Mouse (Mus musculus) heart, embryonic 14.5 days (tissue): ENCODE results near the gene Magi2. TPM values are rescaled to one million over a fixed set of nuclear protein-coding genes. Genes with fewer than 3 reads are reported as not detected.

Source experiments
- ATAC-seq: fragments of 200-750 bp; cut with Nextera tagmentation; 2 replicates; pipeline ENCODE4 v1.8.0; 2017; ENCODE audit warnings: low read depth, moderate TSS enrichment; ENCODE audit not compliant: insufficient number of reproducible peaks, insufficient read depth, low FRiP score
- H3K27ac ChIP-seq, 2 experiments: fragments of 200-500 bp in 1 of 2; fragments of 300-500 bp in 1 of 2; sonication (generic) in 1 of 2; replicated peaks in 1 of 2; 2 replicates each; pipeline ENCODE4 v1.5.1; 2012 to 2014; ENCODE audit warnings: low read depth in 2 of 2, low read length in 2 of 2, control low read depth in 1 of 2, mild to moderate bottlenecking in 1 of 2, mixed read lengths in 1 of 2; ENCODE audit not compliant: control insufficient read depth in 1 of 2, insufficient read depth in 1 of 2
- H3K27me3 ChIP-seq: fragments of 300-500 bp; sonication (generic); 2 replicates; pipeline ENCODE4 v1.6.1; 2014; ENCODE audit warnings: mild to moderate bottlenecking, low read length, control low read depth; ENCODE audit not compliant: control insufficient read depth, insufficient read depth
- H3K36me3 ChIP-seq: fragments of 300-500 bp; sonication (generic); 2 replicates; pipeline ENCODE4 v1.6.1; 2014; ENCODE audit warnings: mild to moderate bottlenecking, control low read depth, low read length, mixed read lengths; ENCODE audit not compliant: control insufficient read depth, insufficient read depth
- H3K4me1 ChIP-seq, 2 experiments: fragments of 200-500 bp in 1 of 2; fragments of 300-500 bp in 1 of 2; sonication (generic) in 1 of 2; 2 replicates each; pipeline ENCODE4 v1.6.1; 2012 to 2014; ENCODE audit warnings: low read length in 2 of 2, control low read depth in 1 of 2, mixed read lengths in 1 of 2; ENCODE audit not compliant: control insufficient read depth in 2 of 2, insufficient read depth in 2 of 2
- H3K4me2 ChIP-seq: fragments of 300-500 bp; sonication (generic); 2 replicates; pipeline ENCODE4 v1.6.1; 2014; ENCODE audit warnings: mild to moderate bottlenecking, low read length
- H3K4me3 ChIP-seq, 2 experiments: fragments of 200-500 bp in 1 of 2; fragments of 300-500 bp in 1 of 2; sonication (generic) in 1 of 2; 2 replicates each; pipeline ENCODE4 v1.5.1; 2012 to 2014; ENCODE audit warnings: low read length in 2 of 2, mild to moderate bottlenecking in 2 of 2, control low read depth in 1 of 2, low read depth in 1 of 2, moderate library complexity in 1 of 2; ENCODE audit not compliant: control insufficient read depth in 1 of 2, insufficient read depth in 1 of 2
- H3K9ac ChIP-seq: fragments of 300-500 bp; sonication (generic); 2 replicates; pipeline ENCODE4 v1.6.1; 2014; ENCODE audit warnings: mild to moderate bottlenecking, low read length
- H3K9me3 ChIP-seq: fragments of 300-500 bp; sonication (generic); 2 replicates; pipeline ENCODE4 v1.6.1; 2016; ENCODE audit warnings: low read length, control low read depth; ENCODE audit not compliant: control insufficient read depth
- WGBS: fragments of 180-500 bp; shearing (Covaris S2); extraction: QIAGEN DNeasy Blood & Tissue Kit; methylation state at CpG from one replicate; pipeline ENCODE4 v1.1.7; 2014; 5-methylcytosine and 5-hydroxymethylcytosine counted together
- polyA plus RNA-seq: library from polyadenylated mRNA; unstranded; fragments of >200 nt; fragmentation: Nextera tagmentation; extraction: Ambion mirVana; gene quantifications from 2 replicates; pipeline ENCODE4 v1.2.1, GENCODE M21; 2014

Gene Magi2
- polyA plus RNA-seq, 1 experiment from 2014 or later, result 3.4 TPM

DNA sequence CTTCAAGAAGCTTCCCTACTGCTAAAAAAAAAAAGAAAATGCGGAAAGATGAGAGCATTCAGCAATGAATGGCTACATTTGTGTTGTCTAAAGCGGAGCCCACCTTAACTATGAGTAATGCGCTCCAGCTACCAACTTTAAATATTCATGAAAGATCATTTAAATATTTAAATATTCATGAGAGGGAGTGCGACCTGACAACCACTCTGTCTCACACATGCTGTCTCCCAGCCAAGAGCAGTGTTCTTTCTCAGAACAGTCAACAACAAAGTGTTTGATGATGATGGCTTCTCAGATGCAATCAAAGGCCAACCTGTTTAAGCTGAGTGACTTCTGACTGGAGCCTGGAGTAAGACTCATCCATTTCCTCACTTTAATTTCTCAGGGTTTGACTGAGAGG lies 1521.3 kb downstream of the Magi2 start:
- Histone ChIP-seq H3K27me3 (no peaks in the 10 kb centered on the region), H3K4me3 (no peak overlapping the region), H3K36me3 (no peaks in the 10 kb centered on the region), H3K9ac (no peak overlapping the region), H3K27ac (no peak overlapping the region), H3K4me1 (no peaks in the 10 kb centered on the region), H3K9me3 (no peaks in the 10 kb centered on the region), H3K4me2 (no peak overlapping the region)
- ATAC-seq, result no peak
- WGBS, result 80% methylated on average over 4 of the region's 4 CpGs

DNA sequence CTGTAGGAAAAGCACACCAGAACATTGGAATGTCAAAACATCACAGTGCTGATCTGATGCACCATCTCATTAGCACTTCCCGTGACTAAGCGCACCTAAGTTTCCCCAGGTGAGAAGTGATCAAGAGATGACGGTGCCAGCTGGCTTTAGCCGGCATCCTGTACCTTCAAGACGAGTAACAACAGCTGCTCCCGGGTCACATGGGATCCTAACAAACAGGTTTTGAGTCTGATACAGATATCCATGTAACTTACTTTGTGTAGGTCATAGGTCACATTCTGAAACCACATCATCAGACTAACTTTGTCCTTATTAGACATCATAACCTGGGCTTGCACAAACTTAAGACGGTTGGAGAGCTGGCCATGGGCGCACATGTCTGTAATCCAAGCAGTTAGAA lies 1522.0 kb downstream of the Magi2 start:
- no peaks in the 10 kb centered on the region for H3K36me3 ChIP-seq

DNA sequence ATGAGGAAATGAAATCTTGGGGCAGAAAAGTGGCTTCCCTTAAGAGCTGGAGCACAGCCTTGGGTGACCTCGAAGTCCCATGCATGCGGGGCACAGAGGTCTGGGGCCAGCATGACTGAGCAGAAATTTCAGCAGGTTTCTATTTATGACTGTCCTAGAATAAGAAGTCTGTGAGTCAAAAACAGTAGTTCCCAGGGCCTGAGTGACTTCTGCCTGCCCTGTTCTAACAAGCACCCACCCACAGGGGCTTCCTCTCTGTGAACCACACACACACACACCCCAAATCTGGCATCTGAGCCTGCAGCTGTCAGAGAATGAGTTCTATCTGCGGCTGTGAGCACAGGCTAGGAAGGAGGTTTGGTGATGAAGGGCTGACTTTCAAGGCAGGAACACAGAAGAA lies 1522.7 kb downstream of the Magi2 start:
- Histone ChIP-seq H3K27me3 (no peaks in the 10 kb centered on the region), H3K4me1 (no peaks in the 10 kb centered on the region), H3K27ac (no peak overlapping the region), H3K4me3 (no peak overlapping the region), H3K36me3 (no peaks in the 10 kb centered on the region), H3K9ac (no peak overlapping the region), H3K9me3 (no peaks in the 10 kb centered on the region), H3K4me2 (no peak overlapping the region)
- WGBS, result 77% methylated on average over 3 of the region's 3 CpGs
- ATAC-seq, result no peak

More for the DNA sequence above, 1522.0 kb downstream of the Magi2 start:
- H3K4me3 ChIP-seq, result no peak overlapping the region
- no peaks in the 10 kb centered on the region for H3K4me1 ChIP-seq
- H3K9ac ChIP-seq, result no peak overlapping the region
- no peak overlapping the region for H3K27ac ChIP-seq
- 92% methylated on average over 8 of the region's 8 CpGs for WGBS
- H3K27me3 ChIP-seq, result no peaks in the 10 kb centered on the region
- H3K9me3 ChIP-seq, result no peaks in the 10 kb centered on the region
- ATAC-seq, result no peak
- H3K4me2 ChIP-seq, result no peak overlapping the region

DNA sequence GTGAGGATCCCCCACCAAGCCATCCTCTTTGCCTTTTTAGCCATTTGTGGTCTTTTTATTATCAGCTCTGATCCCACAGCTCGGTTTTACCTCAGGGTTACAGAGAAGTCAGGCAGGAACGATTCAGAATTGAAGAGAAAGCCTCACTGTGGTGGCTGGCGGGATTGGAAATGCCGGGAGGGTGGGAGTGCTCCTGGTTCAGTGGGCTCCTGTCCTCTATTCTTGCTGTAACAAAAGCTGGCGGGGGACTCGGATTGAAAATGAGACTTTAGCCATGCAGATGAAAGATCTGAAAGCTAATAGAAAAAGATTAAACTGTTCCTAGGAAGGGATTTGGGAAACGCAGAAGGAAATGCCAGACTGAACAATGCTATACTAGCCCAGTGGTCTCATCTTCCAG lies 1524.2 kb downstream of the Magi2 start:
- Histone ChIP-seq H3K27me3 (no peaks in the 10 kb centered on the region), H3K9me3 (no peaks in the 10 kb centered on the region), H3K9ac (no peak overlapping the region), H3K27ac (no peak overlapping the region), H3K36me3 (no peaks in the 10 kb centered on the region), H3K4me1 (no peaks in the 10 kb centered on the region), H3K4me2 (no peak overlapping the region), H3K4me3 (no peak overlapping the region)
- ATAC-seq, result no peak
- WGBS, result 71% methylated on average over 7 of the region's 7 CpGs

DNA sequence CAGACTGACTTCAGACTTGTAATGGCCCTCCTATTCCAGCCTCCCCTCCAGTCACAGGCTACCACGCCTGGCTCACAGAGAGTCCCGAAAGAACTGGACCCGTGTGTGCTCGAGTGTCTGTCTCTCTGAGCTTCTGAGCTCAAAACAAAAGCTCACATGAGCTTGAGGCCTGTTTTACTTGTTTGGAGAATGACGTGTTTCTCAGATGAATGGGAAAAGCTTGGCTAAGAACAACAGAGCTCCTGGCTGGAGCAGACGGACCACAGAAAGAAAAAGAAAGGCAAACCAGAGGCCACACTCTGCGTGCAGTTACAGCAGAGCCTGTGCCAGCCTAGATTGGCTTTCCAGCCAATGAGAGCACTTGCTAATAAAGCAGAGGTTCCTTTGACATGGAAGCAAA lies 1524.9 kb downstream of the Magi2 start:
- Histone ChIP-seq H3K36me3 (no peaks in the 10 kb centered on the region), H3K9me3 (no peaks in the 10 kb centered on the region), H3K4me2 (no peak overlapping the region), H3K27ac (no peak overlapping the region), H3K9ac (no peak overlapping the region), H3K4me1 (no peaks in the 10 kb centered on the region), H3K4me3 (no peak overlapping the region), H3K27me3 (no peaks in the 10 kb centered on the region)
- 74% methylated on average over 7 of the region's 7 CpGs for WGBS
- no peak for ATAC-seq

DNA sequence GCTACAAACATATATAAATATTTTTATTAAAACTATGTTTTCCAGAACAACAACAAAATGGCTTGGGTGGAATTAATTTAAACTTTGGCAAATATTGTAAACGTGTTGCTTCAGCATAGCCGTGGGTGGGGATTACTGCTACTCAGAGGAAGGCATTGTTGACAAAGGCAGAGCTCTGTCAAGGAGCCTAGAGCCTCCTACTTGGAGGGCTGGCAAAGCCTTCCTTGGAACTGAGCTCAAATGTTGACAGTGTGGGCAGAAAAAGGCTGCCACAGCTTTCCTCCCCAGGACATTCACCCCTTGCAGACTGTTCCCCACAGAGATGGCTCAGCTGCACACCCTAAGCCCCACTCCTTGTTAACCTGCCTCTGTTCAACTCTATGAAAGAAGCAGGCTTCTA lies 1526.3 kb downstream of the Magi2 start:
- Histone ChIP-seq H3K36me3 (peaks cover 6% of the 10 kb centered on the region; the same call in 1 of the 2 replicates), H3K9me3 (no peaks in the 10 kb centered on the region), H3K27ac (no peak overlapping the region), H3K9ac (no peak overlapping the region), H3K4me1 (no peaks in the 10 kb centered on the region), H3K4me2 (no peak overlapping the region), H3K27me3 (no peaks in the 10 kb centered on the region), H3K4me3 (no peak overlapping the region)
- ATAC-seq, result no peak
- WGBS, result 60% methylated on average over 2 of the region's 2 CpGs

DNA sequence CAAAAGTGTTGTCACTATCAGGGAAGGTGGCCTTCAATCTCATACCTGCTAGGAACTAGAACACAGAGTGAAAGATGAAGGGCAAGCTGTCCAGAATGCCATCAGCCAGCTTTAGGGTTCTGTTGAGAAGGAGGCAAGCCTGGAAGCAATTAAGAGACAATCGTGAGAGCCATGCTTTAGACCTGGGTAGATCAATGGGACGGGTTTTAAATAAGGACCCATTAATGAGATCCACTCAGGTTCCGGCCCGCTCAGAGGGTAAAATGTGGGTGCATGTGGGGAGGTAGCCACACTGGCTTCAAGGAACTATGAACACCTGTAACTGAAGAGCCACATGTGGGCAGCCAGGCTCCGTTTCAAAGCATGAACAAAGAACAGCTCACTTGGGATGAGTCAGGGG lies 1527.1 kb downstream of the Magi2 start:
- 80% methylated on average over 5 of the region's 5 CpGs for WGBS
- no peaks in the 10 kb centered on the region for H3K27me3 ChIP-seq
- H3K4me1 ChIP-seq, result peaks cover 0 to 7% of the 10 kb centered on the region in 2 experiments; a peak in 1 of 4 replicates
- no peak overlapping the region for H3K4me3 ChIP-seq
- no peak overlapping the region for H3K4me2 ChIP-seq
- H3K27ac ChIP-seq, result no peak overlapping the region
- no peaks in the 10 kb centered on the region for H3K9me3 ChIP-seq
- no peak for ATAC-seq
- H3K9ac ChIP-seq, result no peak overlapping the region
- peaks cover 6% of the 10 kb centered on the region; the same call in 1 of the 2 replicates for H3K36me3 ChIP-seq
